Mouse (Mus musculus) T-cell, adult 66 days (primary cell): ENCODE results near the gene Polr1d. TPM values are rescaled to one million over a fixed set of nuclear protein-coding genes. Genes with fewer than 3 reads are reported as not detected.

Experiments used
- total RNA-seq, 2 experiments: library from RNA; stranded (reverse); gene quantifications; 3 replicates in 1 of 2; 4 replicates in 1 of 2; pipeline ENCODE4 v1.2.4; 2023

Gene Polr1d
- 100 to 1,000 TPM; 114 to 116 TPM for total RNA-seq

GRCm38 (mm10) chr5:147076799-147077165 lies at the start of gene Polr1d:
TSS of gene Polr1d (plus strand) at chr5:147077050.

GRCm38 (mm10) chr5:147076026-147076798 lies 638 bp upstream of the Polr1d start, which contains the start of gene Lnx2:
TSS of gene Lnx2 (minus strand) at chr5:147076586.

Other genes with a start within 250 kb of the Polr1d start
- 100 to 1,000 TPM; 786 to 850 TPM for gene Rpl21, start 244.2 kb upstream of the Polr1d start, total RNA-seq
- 1 to 10 TPM in 1 of 2 experiments, not detected in 1; 1.4 TPM for gene Rasl11a, start 232.0 kb upstream of the Polr1d start, total RNA-seq
- 10 to 100 TPM; 35.2 to 36.7 TPM for gene Gtf3a, start 128.4 kb upstream of the Polr1d start, total RNA-seq
- 10 to 100 TPM; 17.1 to 19.5 TPM for gene Mtif3, start 113.2 kb upstream of the Polr1d start, total RNA-seq
- 10 to 100 TPM; 20.8 to 22.7 TPM for gene Lnx2, start 464 bp upstream of the Polr1d start, total RNA-seq
- gene Gsx1, start 111.6 kb downstream of the Polr1d start, total RNA-seq, result not detected
- gene Pdx1, start 192.9 kb downstream of the Polr1d start, total RNA-seq, result not detected
- not detected for gene Cdx2, start 230.2 kb downstream of the Polr1d start, total RNA-seq
- not detected for gene Urad, start 245.4 kb downstream of the Polr1d start, total RNA-seq